Mouse (Mus musculus) neural tube, embryonic 10.5 days (tissue): ENCODE measurements at regions not wholly inside any gene's neighbourhood (a gene's known extent, or its start where the extent isn't known, plus 50 kb on each side); places are given as distances from the start of the nearest gene placed in this dataset.
"Not testable (repeated sequence)": the region's sequence is repeated elsewhere in the genome, so short reads cannot be mapped to it uniquely, and the experiment has no call there.

ENCODE experiments used
- DNase-seq: peaks from one replicate; pipeline ENCODE4 v3.0.0-alpha.2; 2017; ENCODE audit warnings: low spot score; ENCODE audit errors: extremely low spot score

- no peak for DNase-seq
Measured at GRCm38 (mm10) chr16:76524921-76525320, 151.3 kb upstream of the Nrip1 start.

GRCm38 (mm10) chr16:76521142-76521541, 147.5 kb upstream of the Nrip1 start:
- DNase-seq: no peak

GRCm38 (mm10) chr16:76520643-76520993, 147.0 kb upstream of the Nrip1 start:
- no peak for DNase-seq

- no peak for DNase-seq
Measured at GRCm38 (mm10) chr16:76519911-76520642, 146.4 kb upstream of the Nrip1 start.

GRCm38 (mm10) chr16:76510861-76511260, 137.2 kb upstream of the Nrip1 start:
- DNase-seq: no peak

GRCm38 (mm10) chr16:76509109-76509650, 135.6 kb upstream of the Nrip1 start:
- no peak for DNase-seq

GRCm38 (mm10) chr16:76507191-76507746, 133.6 kb upstream of the Nrip1 start:
- DNase-seq: no peak

GRCm38 (mm10) chr16:76506240-76506639, 132.6 kb upstream of the Nrip1 start:
- no peak for DNase-seq

GRCm38 (mm10) chr16:76499686-76500400, 126.2 kb upstream of the Nrip1 start:
- no peak for DNase-seq

GRCm38 (mm10) chr16:76498233-76498632, 124.6 kb upstream of the Nrip1 start:
- DNase-seq: no peak

GRCm38 (mm10) chr16:76497041-76497808, 123.6 kb upstream of the Nrip1 start:
- DNase-seq: no peak

- no peak for DNase-seq
Measured at GRCm38 (mm10) chr16:76483419-76483818, 109.8 kb upstream of the Nrip1 start.

GRCm38 (mm10) chr16:76481966-76482365, 108.3 kb upstream of the Nrip1 start:
- no peak for DNase-seq

GRCm38 (mm10) chr16:76477474-76477873, 103.8 kb upstream of the Nrip1 start:
- DNase-seq: no peak

- no peak for DNase-seq
Measured at GRCm38 (mm10) chr16:76474481-76474880, 100.9 kb upstream of the Nrip1 start.

- DNase-seq: no peak
Measured at GRCm38 (mm10) chr16:76472386-76472785, 98.8 kb upstream of the Nrip1 start.

- DNase-seq: no peak
Measured at GRCm38 (mm10) chr16:76471081-76471480, 97.5 kb upstream of the Nrip1 start.

GRCm38 (mm10) chr16:76459521-76459920, 85.9 kb upstream of the Nrip1 start:
- DNase-seq: no peak

GRCm38 (mm10) chr16:76456300-76456599, 82.6 kb upstream of the Nrip1 start:
- DNase-seq: not testable (repeated sequence)

- DNase-seq: no peak
Measured at GRCm38 (mm10) chr16:76455499-76456299, 82.1 kb upstream of the Nrip1 start.
